Comparison of ENCODE assay signal across 8 mouse cellular contexts in the genomic region with DNA sequence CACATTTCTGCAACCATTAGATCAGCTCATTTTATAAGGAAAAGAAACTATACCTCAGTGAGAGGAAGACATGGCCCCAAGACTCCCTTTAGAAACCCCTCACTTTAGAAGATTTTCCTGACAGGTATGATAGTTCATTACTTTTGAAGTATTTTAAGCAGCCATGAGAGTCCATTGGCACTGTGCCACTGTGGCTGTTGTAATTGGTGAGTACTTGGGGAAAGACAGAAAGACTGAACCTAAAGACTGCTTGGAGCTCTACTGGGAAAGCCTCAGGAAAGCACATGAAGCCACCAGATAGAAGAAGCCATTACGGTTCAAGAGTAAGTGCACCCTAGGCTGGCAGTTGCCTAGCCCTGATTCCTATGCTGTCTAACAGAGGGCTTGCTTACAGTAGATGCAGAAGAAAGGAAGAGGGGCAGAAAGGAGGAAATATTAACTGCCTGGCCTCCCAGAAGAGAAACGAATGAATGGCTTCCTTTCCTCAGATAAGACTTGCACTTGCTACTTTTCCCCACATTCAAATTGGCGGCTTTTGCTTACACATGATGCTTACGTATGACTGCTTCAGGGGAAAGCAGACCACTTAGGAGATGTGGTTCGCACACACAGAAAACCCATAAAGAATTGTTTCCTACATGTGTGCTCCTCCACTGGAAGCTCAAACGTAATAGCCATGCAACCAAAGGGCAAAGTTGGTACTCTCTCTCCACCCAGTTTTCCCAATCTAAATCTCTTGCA. TPM values are rescaled to one million over a fixed set of nuclear protein-coding genes. Genes with fewer than 3 reads are reported as not detected.
DNase-seq lines count a peak whose midpoint lies in the region; ATAC-seq and TF ChIP-seq lines count a peak whose summit lies in the region.

No protein-coding gene starts in this region.

- no peak for DNase-seq in kidney, adult 8-10 months
- no peak for DNase-seq in cerebellum, adult 2 months
- DNase-seq in urinary bladder, postnatal 25 days (ENCODE audit: low spot score), result no peak
- DNase-seq in right cerebral cortex, postnatal 14 days, result no peak

- no peaks in the 10 kb centered on the region for H3K9me3 ChIP-seq in kidney, embryonic 14.5 days (ENCODE audit: control insufficient read depth, low read length)
- H3K9me3 ChIP-seq in embryonic facial prominence, embryonic 13.5 days, result no peaks in the 10 kb centered on the region
- H3K9me3 ChIP-seq in hindbrain, embryonic 15.5 days, result no peaks in the 10 kb centered on the region
- H3K9me3 ChIP-seq in midbrain, embryonic 13.5 days, result no peaks in the 10 kb centered on the region

- H3K27ac ChIP-seq in kidney, embryonic 14.5 days (ENCODE audit: low read depth, low read length), result no peak overlapping the region
- peak overlapping the region; percentile 29; the same call in 1 of the 2 replicates for H3K27ac ChIP-seq in embryonic facial prominence, embryonic 13.5 days
- peak overlapping the region; percentile 58 for H3K27ac ChIP-seq in hindbrain, embryonic 15.5 days (replicated peaks)
- peak overlapping the region; percentile 67 for H3K27ac ChIP-seq in midbrain, embryonic 13.5 days
- H3K27ac ChIP-seq in cerebellum, adult 2 months (ENCODE audit: insufficient read depth, low read length), result no peak overlapping the region

- no peak overlapping the region for H3K9ac ChIP-seq in kidney, embryonic 14.5 days (ENCODE audit: low read depth, low read length)
- H3K9ac ChIP-seq in embryonic facial prominence, embryonic 13.5 days, result peak overlapping the region; percentile 51
- H3K9ac ChIP-seq in hindbrain, embryonic 15.5 days, result peak overlapping the region; percentile 37
- peak overlapping the region; percentile 76 for H3K9ac ChIP-seq in midbrain, embryonic 13.5 days (replicated peaks)

- TF ChIP-seq POLR2A in cerebellum, adult 2 months (IDR thresholded peaks at IDR 0.05; ENCODE audit: borderline replicate concordance, insufficient read depth, low read length), result no peak

- peaks cover 5% of the 10 kb centered on the region; the same call in 1 of the 2 replicates for H3K36me3 ChIP-seq in kidney, embryonic 14.5 days (ENCODE audit: control insufficient read depth, insufficient read depth, low read length)
- H3K36me3 ChIP-seq in embryonic facial prominence, embryonic 13.5 days, result peaks cover 5% of the 10 kb centered on the region; the same call in 1 of the 2 replicates
- H3K36me3 ChIP-seq in hindbrain, embryonic 15.5 days, result no peaks in the 10 kb centered on the region
- 0 out of 2 replicates have a peak, but pooled peaks cover 3% of the 10 kb centered on the region for H3K36me3 ChIP-seq in midbrain, embryonic 13.5 days

- TF ChIP-seq CTCF in cerebellum, adult 2 months (IDR thresholded peaks at IDR 0.05; ENCODE audit: borderline replicate concordance, insufficient read depth, low read depth, low read length), result no peak

- ATAC-seq in kidney, embryonic 14.5 days (ENCODE audit: low FRiP score, low TSS enrichment), result no peak
- no peak for ATAC-seq in embryonic facial prominence, embryonic 13.5 days (ENCODE audit: insufficient number of reproducible peaks, insufficient read depth, low FRiP score, low TSS enrichment, low read depth)
- ATAC-seq in hindbrain, embryonic 15.5 days (ENCODE audit: low FRiP score, low read depth), result no peak
- no peak for ATAC-seq in midbrain, embryonic 13.5 days

- H3K4me3 ChIP-seq in kidney, embryonic 14.5 days (ENCODE audit: low read length), result peak overlapping the region; percentile 6; the same call in 1 of the 2 replicates
- peak overlapping the region; percentile 34 for H3K4me3 ChIP-seq in embryonic facial prominence, embryonic 13.5 days
- H3K4me3 ChIP-seq in hindbrain, embryonic 15.5 days, result peak overlapping the region; percentile 34
- H3K4me3 ChIP-seq in midbrain, embryonic 13.5 days (replicated peaks), result peak overlapping the region; percentile 86
- no peak overlapping the region for H3K4me3 ChIP-seq in cerebellum, adult 2 months (replicated peaks; ENCODE audit: insufficient read depth, low read depth, low read length)

- 71% methylated on average over 6 of the region's 6 CpGs for WGBS in kidney, embryonic 14.5 days
- WGBS in embryonic facial prominence, embryonic 13.5 days, result 36% methylated on average over 6 of the region's 6 CpGs
- WGBS in hindbrain, embryonic 15.5 days, result 19% methylated on average over 6 of the region's 6 CpGs
- 21% methylated on average over 6 of the region's 6 CpGs for WGBS in midbrain, embryonic 13.5 days
- WGBS in cerebellum, adult 2 months, result 91% methylated on average over 6 of the region's 6 CpGs

- peaks cover 46% of the 10 kb centered on the region for H3K4me1 ChIP-seq in kidney, embryonic 14.5 days (ENCODE audit: control insufficient read depth, insufficient read depth, low read length)
- peaks cover 60% of the 10 kb centered on the region for H3K4me1 ChIP-seq in embryonic facial prominence, embryonic 13.5 days
- H3K4me1 ChIP-seq in hindbrain, embryonic 15.5 days (replicated peaks), result peaks cover 54% of the 10 kb centered on the region
- H3K4me1 ChIP-seq in midbrain, embryonic 13.5 days (replicated peaks), result peaks cover 57% of the 10 kb centered on the region
- no peaks in the 10 kb centered on the region for H3K4me1 ChIP-seq in cerebellum, adult 2 months (ENCODE audit: control insufficient read depth, insufficient read depth, low read length)

- no peaks in the 10 kb centered on the region; the same call in 1 of the 2 replicates for H3K27me3 ChIP-seq in kidney, embryonic 14.5 days (ENCODE audit: control insufficient read depth, insufficient read depth, low read length)
- no peaks in the 10 kb centered on the region for H3K27me3 ChIP-seq in embryonic facial prominence, embryonic 13.5 days
- no peaks in the 10 kb centered on the region for H3K27me3 ChIP-seq in hindbrain, embryonic 15.5 days
- H3K27me3 ChIP-seq in midbrain, embryonic 13.5 days, result no peaks in the 10 kb centered on the region
- H3K27me3 ChIP-seq in cerebellum, adult 2 months (ENCODE audit: control insufficient read depth, insufficient read depth, low read length), result no peaks in the 10 kb centered on the region

- H3K4me2 ChIP-seq in kidney, embryonic 14.5 days (replicated peaks; ENCODE audit: low read depth, low read length), result peak overlapping the region; percentile 22
- H3K4me2 ChIP-seq in embryonic facial prominence, embryonic 13.5 days, result peak overlapping the region; percentile 70
- H3K4me2 ChIP-seq in hindbrain, embryonic 15.5 days, result peak overlapping the region; percentile 58
- peak overlapping the region; percentile 57 for H3K4me2 ChIP-seq in midbrain, embryonic 13.5 days (replicated peaks)

RNA-seq across cellular contexts. Expression of a gene that starts 4.4 kb away (rescaled TPM):
- polyA plus RNA-seq in kidney, embryonic 14.5 days (2014; fragmentation: Nextera tagmentation; extraction: Ambion mirVana), result 23.8 and 41.5 TPM in 2 replicates
- polyA plus RNA-seq in embryonic facial prominence, embryonic 13.5 days (2015; fragmentation: Nextera tagmentation; extraction: Ambion mirVana), result 135 and 140 TPM in 2 replicates
- polyA plus RNA-seq in hindbrain, embryonic 15.5 days (2015; fragmentation: Nextera tagmentation; extraction: Ambion mirVana), result 120 and 137 TPM in 2 replicates
- polyA plus RNA-seq in midbrain, embryonic 13.5 days (2015; fragmentation: Nextera tagmentation; extraction: Ambion mirVana), result 325 and 347 TPM in 2 replicates
- polyA plus RNA-seq in cerebellum, adult 2 months (2012; rRNA removed), result 8.0 and 10.5 TPM in 2 replicates

Comparison
In these comparisons a context has a peak if more than half of its experiments do, and no peak if none do; other contexts are left out.
1. H3K27ac ChIP-seq: peak in embryonic facial prominence, embryonic 13.5 days (single experiment), hindbrain, embryonic 15.5 days (single experiment) and midbrain, embryonic 13.5 days (single experiment); none in kidney, embryonic 14.5 days (single experiment) and cerebellum, adult 2 months (single experiment).
2. Peak in every context shown above with its lines, with median percentiles within 50 percentile points of each other: H3K4me2 ChIP-seq.